Mouse (Mus musculus) intestine, embryonic 15.5 days (tissue): ENCODE data around the gene Npr1. TPM values are rescaled to one million over a fixed set of nuclear protein-coding genes. Genes with fewer than 3 reads are reported as not detected.

Experiments used
- ATAC-seq: fragments of 200-750 bp; cut with Nextera tagmentation; 2 replicates; pipeline ENCODE4 v1.8.0; 2017; ENCODE audit warnings: moderate TSS enrichment, moderate library complexity
- H3K27ac ChIP-seq: fragments of 300-500 bp; sonication (generic); 2 replicates; pipeline ENCODE4 v1.5.1; 2015; ENCODE audit warnings: mild to moderate bottlenecking, inconsistent platforms
- H3K27me3 ChIP-seq: fragments of 300-500 bp; sonication (generic); replicated peaks from 2 replicates; pipeline ENCODE4 v1.6.1; 2015; ENCODE audit warnings: inconsistent platforms
- H3K36me3 ChIP-seq: fragments of 300-500 bp; sonication (generic); 2 replicates; pipeline ENCODE4 v1.6.1; 2015; ENCODE audit warnings: inconsistent platforms
- H3K4me1 ChIP-seq: fragments of 300-500 bp; sonication (generic); replicated peaks from 2 replicates; pipeline ENCODE4 v1.6.1; 2015; ENCODE audit warnings: inconsistent platforms
- H3K4me2 ChIP-seq: fragments of 300-500 bp; sonication (generic); replicated peaks from 2 replicates; pipeline ENCODE4 v1.6.1; 2015; ENCODE audit warnings: mild to moderate bottlenecking, inconsistent platforms
- H3K4me3 ChIP-seq: fragments of 300-500 bp; sonication (generic); replicated peaks from 2 replicates; pipeline ENCODE4 v1.5.1; 2015; ENCODE audit warnings: inconsistent platforms
- H3K9ac ChIP-seq: fragments of 300-500 bp; sonication (generic); 2 replicates; pipeline ENCODE4 v1.6.1; 2015; ENCODE audit warnings: inconsistent platforms
- H3K9me3 ChIP-seq: fragments of 300-500 bp; sonication (generic); 2 replicates; pipeline ENCODE4 v1.6.1; 2016; ENCODE audit warnings: inconsistent platforms
- WGBS: fragments of 180-500 bp; shearing (Covaris S2); methylation state at CpG from one replicate; pipeline ENCODE4 v1.1.7; 2015; 5-methylcytosine and 5-hydroxymethylcytosine counted together
- polyA plus RNA-seq: library from polyadenylated mRNA; unstranded; fragments of >200 nt; fragmentation: Nextera tagmentation; extraction: Ambion mirVana; gene quantifications from 2 replicates; pipeline ENCODE4 v1.2.1, GENCODE M21; 2015

Gene Npr1
- polyA plus RNA-seq, 1 experiment from 2014 or later: 5.7 TPM

- 68% methylated on average over 4 of the region's 4 CpGs for WGBS
- no peaks in the 10 kb centered on the region for H3K27me3 ChIP-seq
- ATAC-seq: no peak
Measured at GRCm38 (mm10) chr3:90503444-90503843, 37.8 kb upstream of the Npr1 start.

GRCm38 (mm10) chr3:90497597-90497996, 31.9 kb upstream of the Npr1 start:
- peaks cover 27% of the 10 kb centered on the region for H3K36me3 ChIP-seq
- no peaks in the 10 kb centered on the region for H3K9me3 ChIP-seq
- no peak overlapping the region for H3K9ac ChIP-seq
- H3K27ac ChIP-seq: no peak overlapping the region
- no peak overlapping the region for H3K4me2 ChIP-seq
- peaks cover 4% of the 10 kb centered on the region; the same call in 1 of the 2 replicates for H3K4me1 ChIP-seq
- H3K27me3 ChIP-seq: no peaks in the 10 kb centered on the region
- no peak overlapping the region for H3K4me3 ChIP-seq
- ATAC-seq: no peak

More at GRCm38 (mm10) chr3:90503444-90503843, 37.8 kb upstream of the Npr1 start:
- H3K36me3 ChIP-seq: peaks cover 28% of the 10 kb centered on the region
- H3K27ac ChIP-seq: no peak overlapping the region
- H3K4me1 ChIP-seq: peaks cover 13% of the 10 kb centered on the region; the same call in 1 of the 2 replicates
- H3K4me2 ChIP-seq: no peak overlapping the region
- H3K9me3 ChIP-seq: no peaks in the 10 kb centered on the region
- no peak overlapping the region for H3K4me3 ChIP-seq
- no peak overlapping the region for H3K9ac ChIP-seq

GRCm38 (mm10) chr3:90495850-90496525, 30.3 kb upstream of the Npr1 start:
- H3K4me1 ChIP-seq: peaks cover 4% of the 10 kb centered on the region; the same call in 1 of the 2 replicates
- ATAC-seq: no peak
- peaks cover 18% of the 10 kb centered on the region for H3K36me3 ChIP-seq
- no peak overlapping the region for H3K4me3 ChIP-seq
- H3K9me3 ChIP-seq: no peaks in the 10 kb centered on the region
- no peaks in the 10 kb centered on the region for H3K27me3 ChIP-seq
- no peak overlapping the region for H3K27ac ChIP-seq
- no peak overlapping the region for H3K9ac ChIP-seq
- H3K4me2 ChIP-seq: no peak overlapping the region
- WGBS: 93% methylated on average over 7 of the region's 7 CpGs

GRCm38 (mm10) chr3:90493831-90494540, 28.3 kb upstream of the Npr1 start:
- ATAC-seq: no peak
- Histone ChIP-seq H3K27ac (peak overlapping the region; percentile 22; the same call in 1 of the 2 replicates), H3K9me3 (no peaks in the 10 kb centered on the region), H3K36me3 (peaks cover 15% of the 10 kb centered on the region), H3K9ac (peak overlapping the region; percentile 17; the same call in 1 of the 2 replicates), H3K4me1 (peaks cover 11% of the 10 kb centered on the region), H3K4me2 (no peak overlapping the region), H3K27me3 (no peaks in the 10 kb centered on the region), H3K4me3 (no peak overlapping the region)
- WGBS: 48% methylated on average over 4 of the region's 4 CpGs

- Histone ChIP-seq H3K9me3 (no peaks in the 10 kb centered on the region), H3K4me1 (peaks cover 11% of the 10 kb centered on the region), H3K4me2 (no peak overlapping the region), H3K27ac (no peak overlapping the region), H3K9ac (no peak overlapping the region), H3K27me3 (no peaks in the 10 kb centered on the region), H3K4me3 (no peak overlapping the region), H3K36me3 (peaks cover 19% of the 10 kb centered on the region)
- WGBS: 37% methylated on average over 2 of the region's 2 CpGs
- peak; percentile 17 for ATAC-seq
Measured at GRCm38 (mm10) chr3:90491350-90491749, 25.7 kb upstream of the Npr1 start.

GRCm38 (mm10) chr3:90490696-90491256, 25.1 kb upstream of the Npr1 start, which contains the start of gene Snapin:
TSS of gene Snapin (minus strand) at chr3:90491033.
- 0% methylated on average over 37 of the region's 37 CpGs for WGBS
- Histone ChIP-seq H3K4me2 (peak within 1 kb of the TSS; percentile 68), H3K36me3 (peaks cover 22% of the 10 kb centered on the region), H3K27ac (peak within 1 kb of the TSS; percentile 77), H3K9me3 (no peaks in the 10 kb centered on the region), H3K9ac (peak within 1 kb of the TSS; percentile 81), H3K27me3 (no peaks in the 10 kb centered on the region), H3K4me1 (peaks cover 11% of the 10 kb centered on the region), H3K4me3 (peak within 1 kb of the TSS; percentile 84)
- ATAC-seq: peak; percentile 99

GRCm38 (mm10) chr3:90488576-90488975, 22.9 kb upstream of the Npr1 start:
- Histone ChIP-seq H3K9ac (no peak overlapping the region), H3K4me1 (peaks cover 6% of the 10 kb centered on the region), H3K36me3 (peaks cover 36% of the 10 kb centered on the region), H3K4me3 (no peak overlapping the region), H3K4me2 (no peak overlapping the region), H3K27ac (no peak overlapping the region), H3K9me3 (no peaks in the 10 kb centered on the region), H3K27me3 (no peaks in the 10 kb centered on the region)
- 79% methylated on average over 6 of the region's 6 CpGs for WGBS
- ATAC-seq: no peak

- WGBS: 86% methylated on average over 5 of the region's 5 CpGs
- Histone ChIP-seq H3K9me3 (no peaks in the 10 kb centered on the region), H3K27me3 (no peaks in the 10 kb centered on the region), H3K4me2 (no peak overlapping the region), H3K4me1 (peaks cover 6% of the 10 kb centered on the region), H3K36me3 (peaks cover 50% of the 10 kb centered on the region), H3K4me3 (no peak overlapping the region), H3K27ac (no peak overlapping the region), H3K9ac (no peak overlapping the region)
- ATAC-seq: no peak
Measured at GRCm38 (mm10) chr3:90486998-90487397, 21.3 kb upstream of the Npr1 start.

DNA sequence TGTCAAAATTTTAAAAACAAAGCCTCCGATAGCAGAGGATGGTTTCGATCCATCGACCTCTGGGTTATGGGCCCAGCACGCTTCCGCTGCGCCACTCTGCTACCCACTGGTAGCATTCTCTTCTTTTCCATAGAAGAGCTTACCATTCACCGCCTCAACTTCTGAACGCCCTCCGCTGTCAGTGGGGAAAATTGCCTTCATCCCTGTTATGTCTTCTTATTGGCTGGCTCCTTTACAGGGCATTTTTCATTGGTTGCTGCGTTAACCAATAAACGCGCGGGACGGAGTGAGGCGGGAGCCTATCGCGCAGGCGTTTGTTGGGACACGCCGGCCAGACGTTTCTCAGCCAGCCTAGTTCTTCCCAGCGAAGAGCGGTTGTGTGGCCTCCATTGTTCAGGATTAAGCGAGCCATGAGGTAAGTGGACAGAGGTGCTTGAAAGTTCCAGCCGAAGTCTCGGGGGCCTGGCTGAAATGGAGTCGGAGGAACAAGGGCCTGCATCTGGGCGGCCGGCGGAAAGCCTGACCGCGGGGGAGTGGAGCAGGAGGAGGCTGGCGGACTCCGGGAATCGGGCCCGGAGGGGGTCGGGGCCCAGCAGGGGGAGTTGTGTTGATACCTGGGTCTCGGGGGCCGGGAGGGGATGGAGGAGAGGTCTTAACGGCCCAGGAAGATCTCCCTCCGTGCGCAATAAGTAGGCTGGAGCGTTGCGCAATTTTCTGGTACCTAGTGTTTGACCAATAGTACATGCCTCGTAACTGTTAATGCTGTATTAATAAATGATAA, 10.4 kb upstream of the Npr1 start, which contains the start of gene Ilf2:
Ilf2 (plus strand) TSS at position 296 of the 781 bp plus-strand sequence.
- Histone ChIP-seq H3K36me3 (peaks cover 6% of the 10 kb centered on the region), H3K4me1 (peaks cover 6% of the 10 kb centered on the region; the same call in 1 of the 2 replicates), H3K9me3 (no peaks in the 10 kb centered on the region), H3K4me2 (peak within 1 kb of the TSS; percentile 64), H3K27ac (peak within 1 kb of the TSS; percentile 93), H3K27me3 (no peaks in the 10 kb centered on the region), H3K4me3 (peak within 1 kb of the TSS; percentile 89), H3K9ac (peak within 1 kb of the TSS; percentile 89)
- peak; percentile 99 for ATAC-seq
- WGBS: under 1% methylated on average over 45 of the region's 45 CpGs

GRCm38 (mm10) chr3:90475151-90475830, 9.6 kb upstream of the Npr1 start:
- no peak overlapping the region for H3K27ac ChIP-seq
- peaks cover under 1% of the 10 kb centered on the region; the same call in 1 of the 2 replicates for H3K36me3 ChIP-seq
- WGBS: 38% methylated on average over 16 of the region's 16 CpGs
- H3K27me3 ChIP-seq: no peaks in the 10 kb centered on the region
- H3K4me1 ChIP-seq: peaks cover 6% of the 10 kb centered on the region; the same call in 1 of the 2 replicates
- H3K9me3 ChIP-seq: no peaks in the 10 kb centered on the region
- peak overlapping the region; percentile 41 for H3K4me2 ChIP-seq
- ATAC-seq: peak; percentile 37
- peak overlapping the region; percentile 19; the same call in 1 of the 2 replicates for H3K4me3 ChIP-seq
- no peak overlapping the region for H3K9ac ChIP-seq

DNA sequence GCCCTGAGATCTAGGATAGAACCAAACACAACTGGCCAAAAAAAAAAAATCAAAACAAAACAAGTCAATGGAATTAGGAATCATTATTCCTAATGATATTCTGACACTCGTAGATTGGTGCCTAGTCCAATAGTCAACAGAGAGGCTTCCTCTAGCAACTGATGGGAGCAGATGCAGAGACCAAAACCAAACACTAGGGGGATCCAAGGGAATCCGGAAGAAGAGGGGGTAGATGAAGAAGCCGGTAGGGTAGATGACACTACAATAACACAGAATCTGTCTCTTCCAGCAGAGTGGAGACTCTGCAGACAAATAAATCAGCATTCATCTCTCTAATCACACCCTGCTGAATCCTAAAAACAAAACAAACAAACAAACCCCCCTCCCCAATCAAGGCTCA, 6.5 kb upstream of the Npr1 start:
- H3K4me3 ChIP-seq: no peak overlapping the region
- 32% methylated on average over 3 of the region's 3 CpGs for WGBS
- ATAC-seq: no peak

More for the DNA sequence above, 6.5 kb upstream of the Npr1 start:
- H3K9ac ChIP-seq: no peak overlapping the region
- no peaks in the 10 kb centered on the region for H3K9me3 ChIP-seq
- H3K4me1 ChIP-seq: peaks cover 5% of the 10 kb centered on the region; the same call in 1 of the 2 replicates
- no peak overlapping the region for H3K4me2 ChIP-seq
- no peaks in the 10 kb centered on the region for H3K27me3 ChIP-seq
- H3K27ac ChIP-seq: no peak overlapping the region
- no peaks in the 10 kb centered on the region for H3K36me3 ChIP-seq
